Mouse (Mus musculus) hindbrain, embryonic 14.5 days (tissue): Measurements from ENCODE around the gene Tbc1d2b. TPM values are rescaled to one million over a fixed set of nuclear protein-coding genes. Genes with fewer than 3 reads are reported as not detected.

Experiments
- ATAC-seq: fragments of 200-750 bp; cut with Nextera tagmentation; 2 replicates; pipeline ENCODE4 v1.8.0; 2017; ENCODE audit warnings: moderate number of reproducible peaks, mild to moderate bottlenecking, moderate TSS enrichment, moderate library complexity; ENCODE audit not compliant: low FRiP score
- DNase-seq: peaks from one replicate; pipeline ENCODE4 v3.0.0-alpha.2; 2015; ENCODE audit warnings: low spot score
- H3K27ac ChIP-seq: fragments of 300-500 bp; sonication (generic); 2 replicates; pipeline ENCODE4 v1.5.1; 2014; ENCODE audit warnings: mild to moderate bottlenecking, moderate library complexity
- H3K27me3 ChIP-seq: fragments of 300-500 bp; sonication (generic); 2 replicates; pipeline ENCODE4 v1.6.1; 2014; ENCODE audit warnings: mild to moderate bottlenecking, low read length, mixed read lengths; ENCODE audit not compliant: control insufficient read depth, insufficient read depth
- H3K36me3 ChIP-seq: fragments of 300-500 bp; sonication (generic); replicated peaks from 2 replicates; pipeline ENCODE4 v1.6.1; 2014; ENCODE audit not compliant: control insufficient read depth, insufficient read depth
- H3K4me1 ChIP-seq: fragments of 300-500 bp; sonication (generic); replicated peaks from 2 replicates; pipeline ENCODE4 v1.6.1; 2014; ENCODE audit warnings: antibody characterized with exemption, low read length, mixed read lengths; ENCODE audit not compliant: control insufficient read depth, insufficient read depth
- H3K4me2 ChIP-seq: fragments of 300-500 bp; sonication (generic); replicated peaks from 2 replicates; pipeline ENCODE4 v1.6.1; 2014; ENCODE audit warnings: mild to moderate bottlenecking, moderate library complexity
- H3K4me3 ChIP-seq: fragments of 300-500 bp; sonication (generic); replicated peaks from 2 replicates; pipeline ENCODE4 v1.5.1; 2014; ENCODE audit warnings: mild to moderate bottlenecking, low read length
- H3K9ac ChIP-seq: fragments of 300-500 bp; sonication (generic); 2 replicates; pipeline ENCODE4 v1.6.1; 2014
- H3K9me3 ChIP-seq: fragments of 300-500 bp; sonication (generic); 2 replicates; pipeline ENCODE4 v1.6.1; 2016; ENCODE audit warnings: low read length; ENCODE audit not compliant: control insufficient read depth
- WGBS: fragments of 180-500 bp; shearing (Covaris S2); extraction: QIAGEN DNeasy Blood & Tissue Kit; methylation state at CpG from one replicate; pipeline ENCODE4 v1.1.7; 2014; 5-methylcytosine and 5-hydroxymethylcytosine counted together
- polyA plus RNA-seq: library from polyadenylated mRNA; unstranded; fragments of >200 nt; fragmentation: Nextera tagmentation; extraction: Ambion mirVana; gene quantifications from 2 replicates; pipeline ENCODE4 v1.2.1, GENCODE M21; 2014

Tbc1d2b gene
- polyA plus RNA-seq, 1 experiment from 2014 or later, result 8.1 TPM

GRCm38 (mm10) chr9:90248326-90248725, 22.3 kb downstream of the Tbc1d2b start:
- Histone ChIP-seq H3K27me3 (no peaks in the 10 kb centered on the region), H3K4me3 (no peak overlapping the region), H3K4me1 (no peaks in the 10 kb centered on the region), H3K9me3 (no peaks in the 10 kb centered on the region), H3K27ac (no peak overlapping the region), H3K9ac (no peak overlapping the region), H3K36me3 (peaks cover 3% of the 10 kb centered on the region; the same call in 1 of the 2 replicates), H3K4me2 (no peak overlapping the region)
- no peak for DNase-seq
- WGBS, result 90% methylated on average over 7 of the region's 7 CpGs
- ATAC-seq, result no peak

GRCm38 (mm10) chr9:90247316-90247715, 23.3 kb downstream of the Tbc1d2b start:
- no peak for DNase-seq
- H3K4me1 ChIP-seq, result no peaks in the 10 kb centered on the region
- no peak overlapping the region for H3K9ac ChIP-seq
- no peaks in the 10 kb centered on the region for H3K27me3 ChIP-seq
- no peak overlapping the region for H3K27ac ChIP-seq
- 82% methylated on average over 7 of the region's 7 CpGs for WGBS
- no peak overlapping the region for H3K4me3 ChIP-seq
- H3K4me2 ChIP-seq, result no peak overlapping the region
- no peaks in the 10 kb centered on the region for H3K9me3 ChIP-seq
- no peak for ATAC-seq
- H3K36me3 ChIP-seq, result peaks cover 3% of the 10 kb centered on the region; the same call in 1 of the 2 replicates

- Histone ChIP-seq H3K27ac (no peak overlapping the region), H3K9ac (no peak overlapping the region), H3K36me3 (peaks cover 3% of the 10 kb centered on the region; the same call in 1 of the 2 replicates), H3K4me2 (no peak overlapping the region), H3K4me3 (no peak overlapping the region), H3K9me3 (no peaks in the 10 kb centered on the region), H3K4me1 (no peaks in the 10 kb centered on the region), H3K27me3 (no peaks in the 10 kb centered on the region)
- DNase-seq (no peak), ATAC-seq (no peak)
- WGBS, result 90% methylated on average over 5 of the region's 5 CpGs
These were observed 24.8 kb downstream of the Tbc1d2b start for GRCm38 (mm10) chr9:90245781-90246180.

- H3K27me3 ChIP-seq, result no peaks in the 10 kb centered on the region
- H3K4me1 ChIP-seq, result no peaks in the 10 kb centered on the region
- no peak overlapping the region for H3K9ac ChIP-seq
- peaks cover 3% of the 10 kb centered on the region; the same call in 1 of the 2 replicates for H3K36me3 ChIP-seq
- H3K9me3 ChIP-seq, result no peaks in the 10 kb centered on the region
- no peak for DNase-seq
- H3K4me3 ChIP-seq, result no peak overlapping the region
- no peak overlapping the region for H3K4me2 ChIP-seq
- no peak overlapping the region for H3K27ac ChIP-seq
- 98% methylated on average over 6 of the region's 6 CpGs for WGBS
- no peak for ATAC-seq
These were observed 25.4 kb downstream of the Tbc1d2b start for GRCm38 (mm10) chr9:90245206-90245605.

GRCm38 (mm10) chr9:90244301-90245151, 26.1 kb downstream of the Tbc1d2b start:
- peaks cover 3% of the 10 kb centered on the region; the same call in 1 of the 2 replicates for H3K36me3 ChIP-seq
- no peak overlapping the region for H3K4me3 ChIP-seq
- no peak for DNase-seq
- H3K9me3 ChIP-seq, result no peaks in the 10 kb centered on the region
- H3K4me2 ChIP-seq, result no peak overlapping the region
- H3K27ac ChIP-seq, result no peak overlapping the region
- ATAC-seq, result no peak
- H3K27me3 ChIP-seq, result no peaks in the 10 kb centered on the region
- WGBS, result 94% methylated on average over 15 of the region's 15 CpGs
- no peak overlapping the region for H3K9ac ChIP-seq
- H3K4me1 ChIP-seq, result no peaks in the 10 kb centered on the region

GRCm38 (mm10) chr9:90242855-90243254, 27.7 kb downstream of the Tbc1d2b start:
- ATAC-seq (no peak; the same call in 1 of the 2 replicates), DNase-seq (no peak)
- Histone ChIP-seq H3K27ac (no peak overlapping the region), H3K4me1 (no peaks in the 10 kb centered on the region), H3K4me3 (no peak overlapping the region), H3K36me3 (peaks cover 3% of the 10 kb centered on the region; the same call in 1 of the 2 replicates), H3K9me3 (no peaks in the 10 kb centered on the region), H3K4me2 (no peak overlapping the region), H3K27me3 (no peaks in the 10 kb centered on the region), H3K9ac (no peak overlapping the region)
- 87% methylated on average over 7 of the region's 7 CpGs for WGBS

GRCm38 (mm10) chr9:90242291-90242690, 28.3 kb downstream of the Tbc1d2b start:
- H3K4me2 ChIP-seq, result no peak overlapping the region
- no peaks in the 10 kb centered on the region for H3K9me3 ChIP-seq
- H3K36me3 ChIP-seq, result peaks cover 3% of the 10 kb centered on the region; the same call in 1 of the 2 replicates
- no peaks in the 10 kb centered on the region for H3K4me1 ChIP-seq
- DNase-seq, result no peak
- H3K27ac ChIP-seq, result no peak overlapping the region
- no peaks in the 10 kb centered on the region for H3K27me3 ChIP-seq
- no peak overlapping the region for H3K9ac ChIP-seq
- no peak overlapping the region for H3K4me3 ChIP-seq
- ATAC-seq, result no peak
- WGBS, result 78% methylated on average over 6 of the region's 6 CpGs

GRCm38 (mm10) chr9:90241618-90242017, 29.0 kb downstream of the Tbc1d2b start:
- no peaks in the 10 kb centered on the region for H3K9me3 ChIP-seq
- H3K4me3 ChIP-seq, result no peak overlapping the region
- DNase-seq (no peak), ATAC-seq (no peak)
- no peaks in the 10 kb centered on the region for H3K4me1 ChIP-seq
- H3K4me2 ChIP-seq, result no peak overlapping the region
- no peaks in the 10 kb centered on the region; the same call in 1 of the 2 replicates for H3K36me3 ChIP-seq
- 68% methylated on average over 7 of the region's 7 CpGs for WGBS
- H3K9ac ChIP-seq, result no peak overlapping the region
- H3K27ac ChIP-seq, result no peak overlapping the region
- H3K27me3 ChIP-seq, result no peaks in the 10 kb centered on the region

- 85% methylated on average over 6 of the region's 6 CpGs for WGBS
- no peaks in the 10 kb centered on the region; the same call in 1 of the 2 replicates for H3K36me3 ChIP-seq
- H3K9ac ChIP-seq, result no peak overlapping the region
- H3K27ac ChIP-seq, result no peak overlapping the region; the same call in 1 of the 2 replicates
- H3K4me3 ChIP-seq, result no peak overlapping the region
- DNase-seq (no peak), ATAC-seq (no peak)
- no peaks in the 10 kb centered on the region for H3K9me3 ChIP-seq
- no peak overlapping the region for H3K4me2 ChIP-seq
- no peaks in the 10 kb centered on the region for H3K4me1 ChIP-seq
- H3K27me3 ChIP-seq, result no peaks in the 10 kb centered on the region
These were observed 29.6 kb downstream of the Tbc1d2b start for GRCm38 (mm10) chr9:90241041-90241440.
